Mouse (Mus musculus) forebrain, embryonic 12.5 days (tissue): ENCODE results near the gene Rpp21. TPM values are rescaled to one million over a fixed set of nuclear protein-coding genes. Genes with fewer than 3 reads are reported as not detected.
A peak's percentile ranks its signal among the peaks of the same experiment; 100 is the strongest.

Experiments
- ATAC-seq: fragments of 200-750 bp; cut with Nextera tagmentation; 2 replicates; pipeline ENCODE4 v1.8.0; 2017; ENCODE audit warnings: moderate TSS enrichment; ENCODE audit not compliant: low FRiP score
- H3K27ac ChIP-seq: fragments of 300-500 bp; sonication (generic); 2 replicates; pipeline ENCODE4 v1.5.1; 2016; ENCODE audit warnings: mild to moderate bottlenecking
- H3K27me3 ChIP-seq: fragments of 300-500 bp; sonication (generic); 2 replicates; pipeline ENCODE4 v1.6.1; 2016; ENCODE audit warnings: mild to moderate bottlenecking
- H3K36me3 ChIP-seq: fragments of 300-500 bp; sonication (generic); replicated peaks from 2 replicates; pipeline ENCODE4 v1.6.1; 2016; ENCODE audit warnings: mild to moderate bottlenecking
- H3K4me1 ChIP-seq: fragments of 300-500 bp; sonication (generic); 2 replicates; pipeline ENCODE4 v1.6.1; 2016
- H3K4me2 ChIP-seq: fragments of 300-500 bp; sonication (generic); 2 replicates; pipeline ENCODE4 v1.6.1; 2016; ENCODE audit warnings: mild to moderate bottlenecking, moderate library complexity
- H3K4me3 ChIP-seq: fragments of 300-500 bp; sonication (generic); replicated peaks from 2 replicates; pipeline ENCODE4 v1.5.1; 2016; ENCODE audit warnings: mild to moderate bottlenecking
- H3K9ac ChIP-seq: fragments of 300-500 bp; sonication (generic); 2 replicates; pipeline ENCODE4 v1.6.1; 2016; ENCODE audit warnings: mild to moderate bottlenecking
- H3K9me3 ChIP-seq: fragments of 300-500 bp; sonication (generic); 2 replicates; pipeline ENCODE4 v1.6.1; 2016
- WGBS: fragments of 180-500 bp; shearing (Covaris S2); methylation state at CpG from one replicate; pipeline ENCODE4 v1.1.7; 2016; 5-methylcytosine and 5-hydroxymethylcytosine counted together
- polyA plus RNA-seq: library from polyadenylated mRNA; unstranded; fragments of >200 nt; fragmentation: Nextera tagmentation; extraction: Ambion mirVana; gene quantifications from 2 replicates; pipeline ENCODE4 v1.2.1, GENCODE M21; 2016

Rpp21 gene
- polyA plus RNA-seq, 1 experiment from 2014 or later: 84.7 TPM

DNA sequence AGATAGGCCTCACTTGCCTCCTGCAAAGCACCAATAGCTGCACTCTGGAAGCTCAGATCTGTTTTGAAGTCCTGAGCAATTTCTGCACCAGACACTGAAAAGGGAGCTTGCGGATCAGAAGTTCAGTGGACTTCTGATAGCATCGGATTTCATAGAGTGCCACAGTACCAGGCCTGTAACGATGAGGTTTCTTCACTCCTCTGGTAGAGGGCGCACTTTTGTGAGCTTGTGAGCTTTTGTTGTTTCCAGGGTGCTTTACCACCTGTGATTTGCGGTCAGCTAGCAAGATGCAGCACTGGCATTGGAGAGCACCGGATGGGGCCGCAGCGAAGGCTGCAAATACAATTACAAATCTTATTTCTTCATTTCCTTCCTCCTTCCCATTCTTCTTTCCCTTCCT is 30.9 kb downstream of the Rpp21 start:
- 16% methylated on average over 8 of the region's 8 CpGs for WGBS
- Histone ChIP-seq H3K9me3 (no peaks in the 10 kb centered on the region), H3K9ac (no peak overlapping the region), H3K4me3 (no peak overlapping the region), H3K27ac (no peak overlapping the region), H3K36me3 (no peaks in the 10 kb centered on the region), H3K4me1 (no peaks in the 10 kb centered on the region), H3K4me2 (no peak overlapping the region), H3K27me3 (peaks cover 33% of the 10 kb centered on the region)
- ATAC-seq: no peak

GRCm38 (mm10) chr17:36225231-36225824 is 32.5 kb downstream of the Rpp21 start:
- H3K27ac ChIP-seq: no peak overlapping the region
- no peaks in the 10 kb centered on the region for H3K9me3 ChIP-seq
- ATAC-seq: no peak
- no peak overlapping the region for H3K4me3 ChIP-seq
- H3K4me2 ChIP-seq: no peak overlapping the region
- 13% methylated on average over 9 of the region's 9 CpGs for WGBS
- no peak overlapping the region for H3K9ac ChIP-seq
- H3K36me3 ChIP-seq: no peaks in the 10 kb centered on the region
- no peaks in the 10 kb centered on the region for H3K4me1 ChIP-seq
- peaks cover 33% of the 10 kb centered on the region for H3K27me3 ChIP-seq

- Histone ChIP-seq H3K36me3 (no peaks in the 10 kb centered on the region), H3K27me3 (peaks cover 33% of the 10 kb centered on the region), H3K4me3 (no peak overlapping the region), H3K4me1 (no peaks in the 10 kb centered on the region), H3K4me2 (no peak overlapping the region), H3K27ac (no peak overlapping the region), H3K9ac (no peak overlapping the region), H3K9me3 (no peaks in the 10 kb centered on the region)
- no peak for ATAC-seq
- WGBS: 50% methylated on average over 3 of the region's 3 CpGs
Observed at GRCm38 (mm10) chr17:36224451-36224850, 33.4 kb downstream of the Rpp21 start.

DNA sequence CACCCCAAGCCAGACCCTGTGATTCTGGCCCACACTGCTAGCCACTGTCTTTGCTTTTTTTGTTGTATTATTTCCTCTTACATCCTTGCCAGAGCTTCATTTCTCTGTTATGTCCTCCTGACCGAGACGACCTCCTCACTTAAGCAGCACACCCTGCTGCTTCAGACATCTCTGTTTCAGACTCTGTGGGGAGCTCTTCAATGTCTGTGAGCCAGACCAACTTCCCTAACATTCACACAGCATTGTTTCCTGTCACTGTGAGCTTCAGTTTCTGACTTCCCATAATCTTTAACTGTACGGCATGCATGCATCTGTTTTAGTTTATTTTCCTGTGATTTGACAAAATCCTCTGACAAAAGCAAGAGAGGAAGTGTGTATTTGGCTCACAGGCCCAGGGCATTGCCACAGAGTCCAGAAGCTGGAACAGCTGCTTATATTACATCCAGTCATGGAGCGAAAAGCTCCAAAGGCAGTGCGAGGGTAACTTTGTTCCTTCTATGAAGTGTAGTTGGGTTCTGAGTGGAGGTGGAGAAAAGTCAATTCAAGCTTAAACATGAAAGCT is 39.2 kb downstream of the Rpp21 start:
- Histone ChIP-seq H3K36me3 (no peaks in the 10 kb centered on the region), H3K4me1 (0 out of 2 replicates have a peak, but pooled peaks cover 2% of the 10 kb centered on the region), H3K9me3 (no peaks in the 10 kb centered on the region), H3K27ac (no peak overlapping the region), H3K9ac (no peak overlapping the region), H3K4me2 (no peak overlapping the region), H3K4me3 (no peak overlapping the region), H3K27me3 (peaks cover 64% of the 10 kb centered on the region)
- 50% methylated on average over 5 of the region's 5 CpGs for WGBS
- no peak for ATAC-seq

- Histone ChIP-seq H3K4me2 (no peak overlapping the region), H3K4me1 (0 out of 2 replicates have a peak, but pooled peaks cover 2% of the 10 kb centered on the region), H3K36me3 (no peaks in the 10 kb centered on the region), H3K27me3 (peaks cover 69% of the 10 kb centered on the region), H3K4me3 (no peak overlapping the region), H3K9ac (no peak overlapping the region), H3K27ac (no peak overlapping the region), H3K9me3 (no peaks in the 10 kb centered on the region)
- WGBS: 2% methylated on average over 20 of the region's 20 CpGs
- ATAC-seq: no peak
Observed at GRCm38 (mm10) chr17:36215586-36215985, 42.3 kb downstream of the Rpp21 start.

GRCm38 (mm10) chr17:36206846-36207245 is 51.0 kb downstream of the Rpp21 start:
- no peak for ATAC-seq
- peaks cover 78% of the 10 kb centered on the region for H3K27me3 ChIP-seq
- H3K36me3 ChIP-seq: no peaks in the 10 kb centered on the region

DNA sequence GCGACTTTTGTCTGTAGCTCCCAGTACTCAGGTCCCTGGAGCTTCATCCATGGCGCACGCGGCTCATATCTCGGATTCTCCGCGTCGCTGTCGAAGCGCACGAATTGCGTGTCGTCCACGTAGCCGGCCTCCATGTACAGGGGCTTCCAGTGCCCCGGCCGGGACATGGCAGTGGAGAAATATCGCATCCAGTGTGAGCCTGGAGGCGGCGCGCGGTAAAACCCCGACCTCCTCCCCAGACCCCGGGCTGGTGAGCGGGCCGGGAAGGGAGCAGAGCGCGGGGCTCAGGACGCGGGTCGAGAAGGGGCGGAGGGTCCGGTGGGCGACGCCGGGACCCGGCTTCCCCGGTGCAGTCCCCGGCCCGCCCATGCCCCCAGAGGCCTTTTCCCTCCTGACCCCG is 52.0 kb downstream of the Rpp21 start:
- ATAC-seq: no peak
- Histone ChIP-seq H3K36me3 (no peaks in the 10 kb centered on the region), H3K27me3 (peaks cover 79% of the 10 kb centered on the region), H3K9me3 (no peaks in the 10 kb centered on the region), H3K4me1 (peaks cover 9% of the 10 kb centered on the region), H3K4me3 (peak overlapping the region; percentile 33), H3K9ac (no peak overlapping the region), H3K4me2 (peak overlapping the region; percentile 50), H3K27ac (no peak overlapping the region)
- WGBS: under 1% methylated on average over 35 of the region's 41 CpGs

More at GRCm38 (mm10) chr17:36206846-36207245, 51.0 kb downstream of the Rpp21 start:
- H3K27ac ChIP-seq: no peak overlapping the region
- no peak overlapping the region for H3K9ac ChIP-seq
- H3K9me3 ChIP-seq: no peaks in the 10 kb centered on the region
- no peak overlapping the region for H3K4me3 ChIP-seq
- no peak overlapping the region for H3K4me2 ChIP-seq
- peaks cover 9% of the 10 kb centered on the region for H3K4me1 ChIP-seq

Other genes starting within 250 kb of the Rpp21 start
- gene H2-T24, start 237.5 kb downstream of the Rpp21 start, polyA plus RNA-seq: 4.6 and 5.3 TPM in 2 replicates
- 4.8 and 5.5 TPM in 2 replicates for gene H2-T23, start 225.2 kb downstream of the Rpp21 start, polyA plus RNA-seq
- gene H2-T22, start 215.3 kb downstream of the Rpp21 start, polyA plus RNA-seq: 5.2 and 5.4 TPM in 2 replicates
- not detected in 2 replicates for gene Gm6034, start 215.1 kb downstream of the Rpp21 start, polyA plus RNA-seq
- not detected in 2 replicates for gene Gm11127, start 199.7 kb downstream of the Rpp21 start, polyA plus RNA-seq
- not detected in 2 replicates for gene Gm19684, start 136.4 kb downstream of the Rpp21 start, polyA plus RNA-seq
- gene Gm7030, start 128.6 kb downstream of the Rpp21 start, polyA plus RNA-seq: not detected in 2 replicates
- not detected in 2 replicates for gene Gm8909, start 89.5 kb downstream of the Rpp21 start, polyA plus RNA-seq
- gene H2-T3, start 67.8 kb downstream of the Rpp21 start, polyA plus RNA-seq: not detected in 2 replicates
- gene Trim39, start 14.2 kb upstream of the Rpp21 start, polyA plus RNA-seq: 22.2 and 23.3 TPM in 2 replicates
- 0.18 TPM in 1 of 2 replicates, not detected in the other for gene H2-M10.2, start 28.4 kb upstream of the Rpp21 start, polyA plus RNA-seq
- gene H2-M10.1, start 68.1 kb upstream of the Rpp21 start, polyA plus RNA-seq: not detected in 2 replicates
- gene H2-M10.3, start 110.3 kb upstream of the Rpp21 start, polyA plus RNA-seq: not detected in 2 replicates
- gene H2-M10.4, start 204.3 kb upstream of the Rpp21 start, polyA plus RNA-seq: not detected in 2 replicates